Mouse (Mus musculus) hindlimb bud, embryonic 11.5 days (tissue): Measurements from ENCODE around the gene Polr1c.
A peak's percentile ranks its signal among the peaks of the same experiment; 100 is the strongest.

ENCODE experiments used
- DNase-seq: peaks from one replicate; pipeline ENCODE4 v3.0.0-alpha.2; 2012; ENCODE audit warnings: low read depth, low spot score; ENCODE audit errors: extremely low spot score

Polr1c gene

GRCm38 (mm10) chr17:46221601-46222000 is 26.3 kb downstream of the Polr1c start:
- DNase-seq, result no peak

- DNase-seq, result no peak
Observed at GRCm38 (mm10) chr17:46210550-46210949, 37.3 kb downstream of the Polr1c start.

GRCm38 (mm10) chr17:46206676-46207075 is 41.2 kb downstream of the Polr1c start:
- DNase-seq, result no peak

- no peak for DNase-seq
Observed at GRCm38 (mm10) chr17:46203078-46203477, 44.8 kb downstream of the Polr1c start.

GRCm38 (mm10) chr17:46202421-46203071 is 45.3 kb downstream of the Polr1c start, which contains the start of the genes Polh and Xpo5:
TSS of gene Polh (minus strand) at chr17:46202645.
TSS of gene Xpo5 (plus strand) at chr17:46202782.
- DNase-seq, result peak; percentile 95

DNA sequence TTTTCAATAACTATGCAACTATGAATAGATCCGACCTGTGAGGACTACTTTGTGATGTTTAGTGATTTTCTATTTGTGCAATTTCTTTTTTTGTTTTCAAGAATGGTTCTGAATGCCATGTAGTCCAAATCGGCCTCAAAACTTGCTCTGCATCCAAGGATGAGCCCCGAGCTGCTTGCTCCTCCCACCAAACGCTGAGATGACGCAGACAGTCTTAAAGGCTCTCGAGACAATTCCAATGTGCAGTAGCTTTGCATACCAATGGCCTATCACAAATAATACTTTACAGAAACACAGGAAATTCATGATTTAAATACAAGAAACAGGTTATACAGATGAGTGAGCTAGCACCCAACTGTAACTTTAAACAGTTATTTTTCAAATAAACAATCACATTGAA is 46.7 kb downstream of the Polr1c start:
- no peak for DNase-seq
